Mouse (Mus musculus) lung, postnatal 14 days (tissue): Measurements from ENCODE around the gene Hivep2.
A peak's percentile ranks its signal among the peaks of the same experiment; 100 is the strongest.

Source experiments
- DNase-seq: peaks from one replicate; pipeline ENCODE4 v3.0.0; 2021

Gene Hivep2

GRCm38 (mm10) chr10:14027751-14028150 is 61.9 kb downstream of the Hivep2 start:
- DNase-seq: no peak

GRCm38 (mm10) chr10:14028956-14029355 is 63.1 kb downstream of the Hivep2 start:
- no peak for DNase-seq

GRCm38 (mm10) chr10:14030458-14031035 is 64.7 kb downstream of the Hivep2 start:
- DNase-seq: no peak

- DNase-seq: no peak
These were observed 66.7 kb downstream of the Hivep2 start for GRCm38 (mm10) chr10:14032532-14032931.

GRCm38 (mm10) chr10:14034046-14034445 is 68.2 kb downstream of the Hivep2 start:
- DNase-seq: no peak

- DNase-seq: no peak
These were observed 68.9 kb downstream of the Hivep2 start for GRCm38 (mm10) chr10:14034790-14035189.

- peak; percentile 42 for DNase-seq
These were observed 69.7 kb downstream of the Hivep2 start for GRCm38 (mm10) chr10:14035607-14036006.

- no peak for DNase-seq
These were observed 70.6 kb downstream of the Hivep2 start for GRCm38 (mm10) chr10:14036472-14036871.

- no peak for DNase-seq
These were observed 72.2 kb downstream of the Hivep2 start for GRCm38 (mm10) chr10:14037977-14038489.

GRCm38 (mm10) chr10:14040716-14041470 is 75.0 kb downstream of the Hivep2 start:
- no peak for DNase-seq

- DNase-seq: no peak
These were observed 75.7 kb downstream of the Hivep2 start for GRCm38 (mm10) chr10:14041606-14042005.

GRCm38 (mm10) chr10:14042539-14043348 is 76.9 kb downstream of the Hivep2 start:
- no peak for DNase-seq

GRCm38 (mm10) chr10:14043349-14043710 is 77.5 kb downstream of the Hivep2 start:
- DNase-seq: no peak

- DNase-seq: no peak
These were observed 78.3 kb downstream of the Hivep2 start for GRCm38 (mm10) chr10:14044046-14044782.

GRCm38 (mm10) chr10:14044783-14045392 is 79.0 kb downstream of the Hivep2 start:
- no peak for DNase-seq

- no peak for DNase-seq
These were observed 79.9 kb downstream of the Hivep2 start for GRCm38 (mm10) chr10:14045745-14046144.

GRCm38 (mm10) chr10:14046171-14046651 is 80.3 kb downstream of the Hivep2 start:
- DNase-seq: no peak

- DNase-seq: peak; percentile 33
These were observed 81.1 kb downstream of the Hivep2 start for GRCm38 (mm10) chr10:14046935-14047334.

GRCm38 (mm10) chr10:14047661-14048060 is 81.8 kb downstream of the Hivep2 start:
- DNase-seq: no peak

GRCm38 (mm10) chr10:14048322-14048915 is 82.5 kb downstream of the Hivep2 start:
- peak; percentile 23 for DNase-seq

GRCm38 (mm10) chr10:14048916-14049445 is 83.1 kb downstream of the Hivep2 start:
- DNase-seq: no peak
